Mouse (Mus musculus): ENCODE results near the gene Matn4. TPM values are rescaled to one million over a fixed set of nuclear protein-coding genes. Genes with fewer than 3 reads are reported as not detected.

Gene Matn4
- polyA plus RNA-seq, 1 experiment from 2014 or later: 0.39 TPM

DNA sequence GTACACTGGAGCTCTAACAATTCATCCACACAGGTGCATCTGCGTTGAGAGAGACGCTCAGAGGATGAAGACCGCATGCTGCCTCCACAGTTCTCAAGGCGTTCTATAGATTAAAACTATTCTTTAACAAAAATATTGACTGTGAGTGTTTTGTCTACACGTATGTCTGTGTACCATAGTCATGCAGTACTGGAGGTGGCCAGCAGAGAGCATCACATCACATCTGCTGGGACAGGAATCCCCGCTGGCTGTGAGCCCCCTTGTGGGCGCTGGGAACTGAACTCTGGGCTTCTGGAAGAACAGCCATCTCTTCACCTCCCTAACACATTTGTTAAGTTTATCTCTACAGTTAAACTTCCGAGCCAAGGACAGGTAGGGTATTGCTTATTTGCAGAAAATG is 23.2 kb downstream of the Matn4 start:
- 75% methylated on average over 8 of the region's 8 CpGs for WGBS
- H3K4me3 ChIP-seq (replicated peaks): no peak overlapping the region
- no peaks in the 10 kb centered on the region for H3K9me3 ChIP-seq
- ATAC-seq: no peak
- no peak overlapping the region for H3K9ac ChIP-seq (replicated peaks)
- no peak overlapping the region for H3K27ac ChIP-seq
- H3K27me3 ChIP-seq: peaks cover 6% of the 10 kb centered on the region
- H3K4me1 ChIP-seq (replicated peaks): peaks cover 11% of the 10 kb centered on the region
- no peaks in the 10 kb centered on the region for H3K36me3 ChIP-seq
- no peak overlapping the region for H3K4me2 ChIP-seq (replicated peaks)

DNA sequence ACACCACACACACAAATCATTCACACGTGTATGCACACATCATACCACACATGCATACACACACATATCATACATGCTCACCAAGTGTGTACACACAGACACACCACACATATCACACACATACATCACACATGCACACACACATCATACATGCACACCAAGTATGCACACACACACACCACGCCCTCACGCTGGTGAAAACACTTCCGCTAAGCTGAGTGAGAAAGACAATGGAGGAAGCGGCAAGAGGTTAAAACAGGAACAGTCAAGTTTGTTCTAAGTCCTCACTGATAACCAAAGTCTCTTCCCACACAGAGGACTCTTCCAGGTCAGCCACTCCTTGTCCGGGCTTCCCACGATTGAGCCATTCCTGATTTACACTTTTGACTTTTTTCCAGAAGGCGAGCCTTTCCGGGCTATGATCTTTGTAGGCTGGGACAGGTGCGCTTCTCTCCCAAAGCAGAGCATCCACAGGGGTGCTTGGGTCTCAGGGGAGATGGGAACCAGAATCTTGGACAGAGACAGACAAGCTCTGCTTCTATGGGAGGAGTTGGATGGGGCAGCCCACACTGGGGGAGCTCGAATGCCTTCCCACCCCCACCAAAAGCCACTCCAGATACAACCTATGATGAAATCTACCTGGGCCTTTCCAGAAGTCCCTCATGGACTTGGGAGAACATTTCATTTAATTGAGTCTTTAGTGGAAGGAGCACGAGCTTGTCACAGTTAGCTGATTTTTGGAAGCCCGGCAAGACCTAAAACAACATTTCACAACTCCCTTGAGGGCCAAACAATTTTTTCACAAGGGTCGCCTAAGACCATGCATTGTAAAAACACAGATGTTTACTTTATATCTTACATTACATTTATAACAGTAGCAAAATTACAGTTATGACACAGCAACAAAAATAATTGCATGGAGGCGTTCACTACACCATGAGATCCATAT is 27.2 kb downstream of the Matn4 start:
- H3K9ac ChIP-seq (replicated peaks): no peak overlapping the region
- no peak overlapping the region for H3K27ac ChIP-seq
- H3K4me1 ChIP-seq (replicated peaks): no peaks in the 10 kb centered on the region
- no peaks in the 10 kb centered on the region for H3K36me3 ChIP-seq
- H3K4me3 ChIP-seq (replicated peaks): no peak overlapping the region
- no peak overlapping the region for H3K4me2 ChIP-seq (replicated peaks)
- no peak for ATAC-seq
- WGBS: 92% methylated on average over 15 of the region's 15 CpGs
- no peaks in the 10 kb centered on the region for H3K27me3 ChIP-seq
- no peaks in the 10 kb centered on the region for H3K9me3 ChIP-seq

DNA sequence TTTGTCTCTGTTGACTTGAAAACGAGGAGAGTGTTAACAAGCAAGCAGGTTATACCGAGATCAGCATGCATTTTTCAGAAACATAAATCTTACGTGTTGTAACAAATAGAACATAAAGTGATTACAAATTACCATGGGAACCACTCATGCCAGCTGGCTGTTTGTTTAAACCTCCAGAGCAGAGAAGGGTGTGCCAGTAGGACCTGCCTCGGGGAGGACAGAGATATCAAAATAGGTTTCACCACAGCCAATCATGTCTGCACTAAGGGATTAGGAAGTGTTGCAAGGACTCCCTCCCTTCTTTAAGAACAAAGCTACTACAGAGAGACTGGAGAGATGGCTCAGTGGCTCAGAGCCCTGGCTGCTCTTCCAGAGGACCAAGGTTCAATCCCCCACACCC is 31.8 kb downstream of the Matn4 start:
- Histone ChIP-seq H3K4me3 (replicated peaks) (no peak overlapping the region), H3K9ac (replicated peaks) (no peak overlapping the region), H3K27me3 (no peaks in the 10 kb centered on the region), H3K4me1 (replicated peaks) (no peaks in the 10 kb centered on the region), H3K27ac (no peak overlapping the region), H3K4me2 (replicated peaks) (no peak overlapping the region), H3K9me3 (no peaks in the 10 kb centered on the region), H3K36me3 (no peaks in the 10 kb centered on the region)
- no peak for ATAC-seq
- 57% methylated on average over 4 of the region's 4 CpGs for WGBS

- WGBS: 50% methylated on average over 3 of the region's 3 CpGs
These were observed 32.4 kb downstream of the Matn4 start for GRCm38 (mm10) chr2:164372408-164373053.

DNA sequence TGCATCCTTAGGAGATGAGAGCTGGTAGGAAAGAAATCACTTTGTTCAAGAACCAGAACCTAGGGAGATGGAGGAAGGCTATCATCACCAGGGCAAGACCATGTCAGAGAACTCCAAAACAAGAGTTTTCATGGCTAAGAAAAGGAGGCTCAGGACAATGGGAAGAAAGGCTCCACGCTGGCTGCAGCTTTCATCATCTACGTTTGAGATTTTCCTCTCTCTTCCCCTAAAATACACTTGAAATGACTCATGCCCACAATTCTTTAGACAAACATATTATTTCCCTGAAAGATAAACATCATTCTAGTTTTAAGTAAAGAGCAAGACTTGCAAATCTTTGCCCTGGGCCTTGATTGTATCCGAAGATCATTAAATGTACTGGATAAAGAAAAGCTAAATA is 33.6 kb downstream of the Matn4 start:
- Histone ChIP-seq H3K36me3 (no peaks in the 10 kb centered on the region), H3K9me3 (no peaks in the 10 kb centered on the region), H3K4me3 (replicated peaks) (no peak overlapping the region), H3K27me3 (no peaks in the 10 kb centered on the region), H3K4me2 (replicated peaks) (no peak overlapping the region), H3K4me1 (replicated peaks) (no peaks in the 10 kb centered on the region), H3K9ac (replicated peaks) (no peak overlapping the region), H3K27ac (no peak overlapping the region)
- 89% methylated on average over 3 of the region's 3 CpGs for WGBS
- ATAC-seq: no peak

More at GRCm38 (mm10) chr2:164372408-164373053, 32.4 kb downstream of the Matn4 start:
- Histone ChIP-seq H3K4me3 (replicated peaks) (no peak overlapping the region), H3K9ac (replicated peaks) (no peak overlapping the region), H3K27me3 (no peaks in the 10 kb centered on the region), H3K27ac (no peak overlapping the region), H3K4me2 (replicated peaks) (no peak overlapping the region), H3K9me3 (no peaks in the 10 kb centered on the region), H3K4me1 (replicated peaks) (no peaks in the 10 kb centered on the region), H3K36me3 (no peaks in the 10 kb centered on the region)
- ATAC-seq: no peak

GRCm38 (mm10) chr2:164368620-164369105 is 36.3 kb downstream of the Matn4 start:
- Histone ChIP-seq H3K27me3 (no peaks in the 10 kb centered on the region), H3K36me3 (no peaks in the 10 kb centered on the region), H3K9ac (replicated peaks) (no peak overlapping the region), H3K9me3 (no peaks in the 10 kb centered on the region), H3K4me2 (replicated peaks) (no peak overlapping the region), H3K27ac (no peak overlapping the region), H3K4me1 (replicated peaks) (no peaks in the 10 kb centered on the region), H3K4me3 (replicated peaks) (no peak overlapping the region)
- no peak for ATAC-seq
- 82% methylated on average over 6 of the region's 6 CpGs for WGBS

DNA sequence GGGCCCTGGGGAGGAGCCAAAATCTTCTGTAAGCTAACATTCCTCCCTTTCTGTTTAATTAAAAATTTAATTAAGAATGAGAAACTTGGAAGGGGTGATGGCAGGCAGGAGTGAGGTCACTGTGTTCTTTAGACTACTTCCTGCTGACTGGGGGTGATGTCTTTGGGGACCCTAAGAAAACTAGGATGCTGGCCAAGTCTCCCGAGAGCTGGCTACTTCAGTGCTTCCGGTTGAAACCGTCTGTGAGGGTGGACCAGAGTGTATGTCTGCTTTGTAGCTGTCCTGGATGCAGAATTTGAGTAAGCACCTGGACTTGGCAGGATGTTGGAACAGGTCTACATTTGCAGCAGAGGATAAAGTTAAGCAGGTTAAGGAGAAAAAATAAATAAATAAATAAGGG is 38.0 kb downstream of the Matn4 start:
- Histone ChIP-seq H3K4me3 (replicated peaks) (no peak overlapping the region), H3K4me1 (replicated peaks) (no peaks in the 10 kb centered on the region), H3K9me3 (no peaks in the 10 kb centered on the region), H3K4me2 (replicated peaks) (no peak overlapping the region), H3K27ac (no peak overlapping the region), H3K36me3 (no peaks in the 10 kb centered on the region), H3K9ac (replicated peaks) (no peak overlapping the region), H3K27me3 (0 out of 2 replicates have a peak, but pooled peaks cover 2% of the 10 kb centered on the region)
- WGBS: 78% methylated on average over 3 of the region's 3 CpGs
- no peak for ATAC-seq

GRCm38 (mm10) chr2:164360974-164361657 is 43.8 kb downstream of the Matn4 start:
- Histone ChIP-seq H3K4me1 (replicated peaks) (0 out of 2 replicates have a peak, but pooled peaks cover 8% of the 10 kb centered on the region), H3K4me2 (replicated peaks) (no peak overlapping the region), H3K9ac (replicated peaks) (no peak overlapping the region), H3K27me3 (0 out of 2 replicates have a peak, but pooled peaks cover 2% of the 10 kb centered on the region), H3K27ac (no peak overlapping the region), H3K36me3 (no peaks in the 10 kb centered on the region), H3K4me3 (replicated peaks) (no peak overlapping the region), H3K9me3 (no peaks in the 10 kb centered on the region)
- no peak for ATAC-seq
- WGBS: 31% methylated on average over 13 of the region's 13 CpGs

GRCm38 (mm10) chr2:164359668-164360067 is 45.3 kb downstream of the Matn4 start:
- no peak overlapping the region for H3K27ac ChIP-seq

GRCm38 (mm10) chr2:164359031-164359430 is 45.9 kb downstream of the Matn4 start:
- Histone ChIP-seq H3K4me1 (replicated peaks) (0 out of 2 replicates have a peak, but pooled peaks cover 8% of the 10 kb centered on the region), H3K9ac (replicated peaks) (no peak overlapping the region), H3K27ac (no peak overlapping the region), H3K9me3 (no peaks in the 10 kb centered on the region), H3K36me3 (no peaks in the 10 kb centered on the region), H3K27me3 (0 out of 2 replicates have a peak, but pooled peaks cover 2% of the 10 kb centered on the region), H3K4me3 (replicated peaks) (no peak overlapping the region), H3K4me2 (replicated peaks) (no peak overlapping the region)
- WGBS: 84% methylated on average over 5 of the region's 5 CpGs
- ATAC-seq: no peak

More at GRCm38 (mm10) chr2:164359668-164360067, 45.3 kb downstream of the Matn4 start:
- H3K4me1 ChIP-seq (replicated peaks): 0 out of 2 replicates have a peak, but pooled peaks cover 8% of the 10 kb centered on the region
- 78% methylated on average over 5 of the region's 5 CpGs for WGBS
- H3K4me2 ChIP-seq (replicated peaks): no peak overlapping the region
- no peaks in the 10 kb centered on the region for H3K9me3 ChIP-seq
- no peak for ATAC-seq
- 0 out of 2 replicates have a peak, but pooled peaks cover 2% of the 10 kb centered on the region for H3K27me3 ChIP-seq
- no peak overlapping the region for H3K4me3 ChIP-seq (replicated peaks)
- no peak overlapping the region for H3K9ac ChIP-seq (replicated peaks)
- H3K36me3 ChIP-seq: no peaks in the 10 kb centered on the region

GRCm38 (mm10) chr2:164358373-164358772 is 46.6 kb downstream of the Matn4 start:
- Histone ChIP-seq H3K4me1 (replicated peaks) (0 out of 2 replicates have a peak, but pooled peaks cover 8% of the 10 kb centered on the region), H3K9ac (replicated peaks) (no peak overlapping the region), H3K27me3 (0 out of 2 replicates have a peak, but pooled peaks cover 2% of the 10 kb centered on the region), H3K9me3 (no peaks in the 10 kb centered on the region), H3K4me3 (replicated peaks) (no peak overlapping the region), H3K4me2 (replicated peaks) (no peak overlapping the region), H3K27ac (no peak overlapping the region), H3K36me3 (no peaks in the 10 kb centered on the region)
- no peak for ATAC-seq
- WGBS: 80% methylated on average over 3 of the region's 3 CpGs
